ENCODE assay signal across 23 mouse cellular contexts in genomic region chr10:61195216-61195615, GRCm38 (mm10). TPM values are rescaled to one million over a fixed set of nuclear protein-coding genes. Genes with fewer than 3 reads are reported as not detected.
"Had no signal": no experiment of that assay in that cellular context is flagged by ENCODE, and none has a peak within 500 bp of the region (broad histone marks: within the 10 kb centered on the region; RNA-seq: fewer than 3 reads in every experiment).

No protein-coding gene starts in this region.

- H3K9me3 ChIP-seq: limb, embryonic 10.5 days; limb, embryonic 13.5 days; midbrain, embryonic 12.5 days; midbrain, embryonic 15.5 days; neural tube, embryonic 12.5 days; neural tube, embryonic 15.5 days had no signal

- H3K9ac ChIP-seq: limb, embryonic 13.5 days; liver, embryonic 14.5 days; liver, postnatal 0 days; midbrain, embryonic 12.5 days; midbrain, embryonic 15.5 days; neural tube, embryonic 12.5 days; neural tube, embryonic 15.5 days had no signal

- H3K4me3 ChIP-seq: layer of hippocampus, adult 2 months; limb, embryonic 10.5 days; limb, embryonic 13.5 days; midbrain, embryonic 12.5 days; midbrain, embryonic 15.5 days; neural tube, embryonic 12.5 days; neural tube, embryonic 15.5 days had no signal

- H3K27ac ChIP-seq: kidney, postnatal 0 days; layer of hippocampus, adult 2 months; limb, embryonic 10.5 days; limb, embryonic 13.5 days; liver, embryonic 14.5 days; macrophage; midbrain, embryonic 12.5 days; midbrain, embryonic 15.5 days; neural tube, embryonic 12.5 days; neural tube, embryonic 15.5 days had no signal

- H3K27me3 ChIP-seq: limb, embryonic 13.5 days; midbrain, embryonic 15.5 days; neural tube, embryonic 12.5 days; neural tube, embryonic 15.5 days had no signal

- H3K36me3 ChIP-seq: limb, embryonic 10.5 days; limb, embryonic 13.5 days; midbrain, embryonic 12.5 days; midbrain, embryonic 15.5 days; neural tube, embryonic 12.5 days; neural tube, embryonic 15.5 days had no signal

- H3K4me1 ChIP-seq: midbrain, embryonic 15.5 days; neural tube, embryonic 12.5 days; neural tube, embryonic 15.5 days had no signal

- DNase-seq: kidney, adult 2 months; kidney, postnatal 25 days; layer of hippocampus, adult 9-11 months; liver; liver, postnatal 0 days; right cerebral cortex, adult 18-20 months; right cerebral cortex, postnatal 14 days; right cerebral cortex, postnatal 4 days; spleen, adult 18-20 months; thymus, postnatal 25 days had no signal

- H3K4me2 ChIP-seq: limb, embryonic 13.5 days; midbrain, embryonic 12.5 days; midbrain, embryonic 15.5 days; neural tube, embryonic 12.5 days; neural tube, embryonic 15.5 days had no signal

- ATAC-seq: intestine, embryonic 16.5 days; liver, postnatal 0 days; midbrain, embryonic 15.5 days had no signal

RNA-seq across cellular contexts. Expression of gene Tbata, which starts 23.5 kb away (rescaled TPM):
- total RNA-seq: megakaryocyte, adult 5-6 weeks had no signal
- polyA plus RNA-seq: intestine, embryonic 16.5 days; kidney, embryonic 14.5 days; limb, embryonic 10.5 days; limb, embryonic 13.5 days; liver, embryonic 14.5 days; liver, postnatal 0 days; macrophage; midbrain, embryonic 12.5 days; midbrain, embryonic 15.5 days; neural tube, embryonic 15.5 days had no signal
